Mouse (Mus musculus) heart, embryonic 14.5 days (tissue): ENCODE measurements around the gene Duoxa1. TPM values are rescaled to one million over a fixed set of nuclear protein-coding genes. Genes with fewer than 3 reads are reported as not detected.
A peak's percentile ranks its signal among the peaks of the same experiment; 100 is the strongest.

Experiments used
- ATAC-seq: fragments of 200-750 bp; cut with Nextera tagmentation; 2 replicates; pipeline ENCODE4 v1.8.0; 2017; ENCODE audit warnings: low read depth, moderate TSS enrichment; ENCODE audit not compliant: insufficient number of reproducible peaks, insufficient read depth, low FRiP score
- H3K27ac ChIP-seq, 2 experiments: fragments of 200-500 bp in 1 of 2; fragments of 300-500 bp in 1 of 2; sonication (generic) in 1 of 2; replicated peaks in 1 of 2; 2 replicates each; pipeline ENCODE4 v1.5.1; 2012 to 2014; ENCODE audit warnings: low read depth in 2 of 2, low read length in 2 of 2, control low read depth in 1 of 2, mild to moderate bottlenecking in 1 of 2, mixed read lengths in 1 of 2; ENCODE audit not compliant: control insufficient read depth in 1 of 2, insufficient read depth in 1 of 2
- H3K27me3 ChIP-seq: fragments of 300-500 bp; sonication (generic); 2 replicates; pipeline ENCODE4 v1.6.1; 2014; ENCODE audit warnings: mild to moderate bottlenecking, low read length, control low read depth; ENCODE audit not compliant: control insufficient read depth, insufficient read depth
- H3K36me3 ChIP-seq: fragments of 300-500 bp; sonication (generic); 2 replicates; pipeline ENCODE4 v1.6.1; 2014; ENCODE audit warnings: mild to moderate bottlenecking, control low read depth, low read length, mixed read lengths; ENCODE audit not compliant: control insufficient read depth, insufficient read depth
- H3K4me1 ChIP-seq, 2 experiments: fragments of 200-500 bp in 1 of 2; fragments of 300-500 bp in 1 of 2; sonication (generic) in 1 of 2; 2 replicates each; pipeline ENCODE4 v1.6.1; 2012 to 2014; ENCODE audit warnings: low read length in 2 of 2, control low read depth in 1 of 2, mixed read lengths in 1 of 2; ENCODE audit not compliant: control insufficient read depth in 2 of 2, insufficient read depth in 2 of 2
- H3K4me2 ChIP-seq: fragments of 300-500 bp; sonication (generic); 2 replicates; pipeline ENCODE4 v1.6.1; 2014; ENCODE audit warnings: mild to moderate bottlenecking, low read length
- H3K4me3 ChIP-seq, 2 experiments: fragments of 200-500 bp in 1 of 2; fragments of 300-500 bp in 1 of 2; sonication (generic) in 1 of 2; 2 replicates each; pipeline ENCODE4 v1.5.1; 2012 to 2014; ENCODE audit warnings: low read length in 2 of 2, mild to moderate bottlenecking in 2 of 2, control low read depth in 1 of 2, low read depth in 1 of 2, moderate library complexity in 1 of 2; ENCODE audit not compliant: control insufficient read depth in 1 of 2, insufficient read depth in 1 of 2
- H3K9ac ChIP-seq: fragments of 300-500 bp; sonication (generic); 2 replicates; pipeline ENCODE4 v1.6.1; 2014; ENCODE audit warnings: mild to moderate bottlenecking, low read length
- H3K9me3 ChIP-seq: fragments of 300-500 bp; sonication (generic); 2 replicates; pipeline ENCODE4 v1.6.1; 2016; ENCODE audit warnings: low read length, control low read depth; ENCODE audit not compliant: control insufficient read depth
- WGBS: fragments of 180-500 bp; shearing (Covaris S2); extraction: QIAGEN DNeasy Blood & Tissue Kit; methylation state at CpG from one replicate; pipeline ENCODE4 v1.1.7; 2014; 5-methylcytosine and 5-hydroxymethylcytosine counted together
- polyA plus RNA-seq: library from polyadenylated mRNA; unstranded; fragments of >200 nt; fragmentation: Nextera tagmentation; extraction: Ambion mirVana; gene quantifications from 2 replicates; pipeline ENCODE4 v1.2.1, GENCODE M21; 2014

The Duoxa1 gene
- polyA plus RNA-seq, 1 experiment from 2014 or later, result not detected

DNA sequence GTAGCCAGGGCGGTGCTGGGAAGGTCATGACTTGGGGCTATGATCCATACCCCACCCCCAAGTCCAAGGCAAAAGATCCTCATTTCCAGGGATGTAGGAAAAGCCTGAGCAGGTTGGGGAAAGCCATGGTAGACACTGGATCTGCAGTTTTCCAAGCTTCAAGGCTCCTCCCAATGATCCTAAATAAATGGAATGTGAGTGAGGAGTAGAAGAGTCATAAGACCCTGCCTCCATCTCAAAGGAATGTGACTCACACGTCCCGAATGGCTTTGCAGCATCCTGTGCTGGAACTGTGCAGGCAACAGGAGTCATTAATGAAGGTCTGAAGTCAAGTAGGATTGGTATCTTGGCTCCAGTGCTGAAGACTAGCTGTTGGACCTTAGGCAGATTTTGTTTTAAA is 14.5 kb upstream of the Duoxa1 start:
- Histone ChIP-seq H3K27ac (no peak overlapping the region), H3K9me3 (no peaks in the 10 kb centered on the region), H3K27me3 (no peaks in the 10 kb centered on the region), H3K9ac (no peak overlapping the region), H3K36me3 (no peaks in the 10 kb centered on the region), H3K4me1 (peaks cover 0 to 8% of the 10 kb centered on the region in 2 experiments; a peak in 1 of 4 replicates), H3K4me3 (no peak overlapping the region), H3K4me2 (no peak overlapping the region)
- WGBS, result 35% methylated on average over 3 of the region's 3 CpGs
- ATAC-seq, result no peak

DNA sequence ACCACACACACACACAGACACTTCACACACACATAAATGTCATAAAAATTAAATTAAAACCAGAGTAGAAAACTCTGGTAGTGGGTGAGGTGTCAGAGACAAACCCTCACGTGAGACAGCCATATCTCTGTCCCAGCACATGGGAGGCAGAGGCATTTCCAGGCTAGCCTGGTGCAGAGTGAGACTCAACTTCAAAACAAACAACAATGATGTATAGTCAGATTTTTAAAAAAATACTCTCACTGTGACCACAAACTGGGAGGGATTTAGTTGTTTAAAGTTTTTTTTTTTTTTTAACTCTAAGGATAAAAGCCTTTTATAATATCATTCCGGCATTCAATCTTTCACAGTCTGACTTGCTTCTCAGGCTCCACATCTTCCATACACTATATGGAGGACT is 11.8 kb upstream of the Duoxa1 start:
- no peak for ATAC-seq
- no peaks in the 10 kb centered on the region for H3K27me3 ChIP-seq
- no peaks in the 10 kb centered on the region for H3K36me3 ChIP-seq
- 68% methylated on average over 2 of the region's 2 CpGs for WGBS
- no peaks in the 10 kb centered on the region for H3K9me3 ChIP-seq
- H3K4me1 ChIP-seq, result peaks cover 0 to 8% of the 10 kb centered on the region in 2 experiments; a peak in 1 of 4 replicates
- H3K4me2 ChIP-seq, result no peak overlapping the region
- H3K4me3 ChIP-seq, result no peak overlapping the region
- H3K27ac ChIP-seq, result no peak overlapping the region
- H3K9ac ChIP-seq, result no peak overlapping the region

GRCm38 (mm10) chr2:122324586-122324985 is 11.1 kb upstream of the Duoxa1 start:
- Histone ChIP-seq H3K9me3 (no peaks in the 10 kb centered on the region), H3K27me3 (no peaks in the 10 kb centered on the region), H3K4me2 (no peak overlapping the region), H3K9ac (no peak overlapping the region), H3K4me1 (peaks cover 0 to 8% of the 10 kb centered on the region in 2 experiments; a peak in 1 of 4 replicates), H3K36me3 (no peaks in the 10 kb centered on the region), H3K27ac (no peak overlapping the region), H3K4me3 (no peak overlapping the region)
- 73% methylated on average over 3 of the region's 3 CpGs for WGBS
- no peak for ATAC-seq

GRCm38 (mm10) chr2:122323960-122324359 is 10.4 kb upstream of the Duoxa1 start:
- no peaks in the 10 kb centered on the region for H3K36me3 ChIP-seq
- no peak overlapping the region for H3K9ac ChIP-seq
- no peak overlapping the region for H3K4me2 ChIP-seq
- H3K4me3 ChIP-seq, result no peak overlapping the region
- peaks cover 0 to 8% of the 10 kb centered on the region in 2 experiments; a peak in 1 of 4 replicates for H3K4me1 ChIP-seq
- H3K27me3 ChIP-seq, result no peaks in the 10 kb centered on the region
- WGBS, result 42% methylated on average over 3 of the region's 3 CpGs
- no peak overlapping the region for H3K27ac ChIP-seq
- ATAC-seq, result no peak
- no peaks in the 10 kb centered on the region for H3K9me3 ChIP-seq

- Histone ChIP-seq H3K36me3 (no peaks in the 10 kb centered on the region), H3K27me3 (peaks cover 51% of the 10 kb centered on the region), H3K27ac (no peak overlapping the region), H3K9me3 (no peaks in the 10 kb centered on the region), H3K4me2 (no peak overlapping the region), H3K4me1 (peaks cover 7 to 11% of the 10 kb centered on the region in 2 experiments; a peak in 3 of 4 replicates), H3K9ac (no peak overlapping the region), H3K4me3 (no peak overlapping the region)
- ATAC-seq, result no peak
- 49% methylated on average over 4 of the region's 4 CpGs for WGBS
Measured at GRCm38 (mm10) chr2:122317384-122317783, 3.9 kb upstream of the Duoxa1 start.

- ATAC-seq, result no peak
- H3K4me1 ChIP-seq, result peaks cover 7 to 11% of the 10 kb centered on the region in 2 experiments; a peak in 3 of 4 replicates
- peaks cover 71% of the 10 kb centered on the region for H3K27me3 ChIP-seq
- no peak within 1 kb of the TSS for H3K9ac ChIP-seq
- no peaks in the 10 kb centered on the region for H3K36me3 ChIP-seq
- no peak within 1 kb of the TSS for H3K27ac ChIP-seq
- no peaks in the 10 kb centered on the region for H3K9me3 ChIP-seq
- no peak within 1 kb of the TSS for H3K4me2 ChIP-seq
- H3K4me3 ChIP-seq, result no peak within 1 kb of the TSS
- WGBS, result 85% methylated on average over 7 of the region's 7 CpGs
Measured at GRCm38 (mm10) chr2:122315372-122315771, 1.8 kb upstream of the Duoxa1 start, which contains the start of gene Duox1. TSS of gene Duox1 (plus strand) at chr2:122315672.

- Histone ChIP-seq H3K4me2 (peak overlapping the region; percentile 61), H3K9ac (peak overlapping the region; percentile 6; the same call in 1 of the 2 replicates), H3K27ac (no peak overlapping the region), H3K4me3 (peak overlapping the region; percentile 21 to 30), H3K4me1 (peaks cover 7 to 11% of the 10 kb centered on the region in 2 experiments; a peak in 3 of 4 replicates), H3K36me3 (no peaks in the 10 kb centered on the region), H3K27me3 (peaks cover 86% of the 10 kb centered on the region), H3K9me3 (no peaks in the 10 kb centered on the region)
- 5% methylated on average over 27 of the region's 27 CpGs for WGBS
- ATAC-seq, result no peak
Measured at GRCm38 (mm10) chr2:122312722-122313417, 660 bp downstream of the Duoxa1 start.
